Mouse (Mus musculus) cerebellum, adult 2 months (tissue): Measurements from ENCODE around the gene Wwox.

ENCODE experiments used
- CTCF ChIP-seq: fragments of 200-500 bp; IDR thresholded peaks from 2 replicates; pipeline ENCODE4 v1.5.1; 2011; ENCODE audit warnings: low read depth, mild to moderate bottlenecking, control low read depth, low read length, moderate library complexity, borderline replicate concordance; ENCODE audit not compliant: insufficient read depth
- POLR2A ChIP-seq: fragments of 200-500 bp; IDR thresholded peaks from 2 replicates; pipeline ENCODE4 v1.6.1; 2011; ENCODE audit warnings: low read length, control low read depth, borderline replicate concordance; ENCODE audit not compliant: insufficient read depth

DNA sequence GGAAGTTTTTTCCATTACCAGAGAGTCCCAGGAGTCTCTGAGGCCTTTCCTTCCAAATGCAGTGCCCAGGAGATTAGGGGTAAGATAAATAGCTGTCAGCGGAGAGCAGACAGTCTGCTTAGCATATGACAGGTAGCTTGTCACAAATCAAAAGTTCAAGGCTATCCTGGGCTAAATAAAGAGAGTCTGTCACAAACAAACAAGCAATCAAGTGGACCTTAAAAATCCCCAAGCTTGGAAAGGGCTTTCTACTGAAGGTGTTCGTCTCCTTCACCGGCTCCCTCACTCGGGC lies 439.8 kb downstream of the Wwox start:
- TF ChIP-seq POLR2A (no peak), CTCF (no peak)
